Mouse (Mus musculus) activated CD4-positive, CD25-positive, alpha-beta regulatory T cell (primary cell): ENCODE results near the gene Atp1b2. TPM values are rescaled to one million over a fixed set of nuclear protein-coding genes. Genes with fewer than 3 reads are reported as not detected.

ENCODE experiments used
- polyA plus RNA-seq, 2 experiments: library from polyadenylated mRNA; unstranded; fragments of 100-300 nt; shearing (Covaris generic); gene quantifications; one replicate each; pipeline ENCODE4 v1.2.1; 2017

Gene Atp1b2
- polyA plus RNA-seq, result under 1 TPM in 1 of 2 experiments, not detected in 1; 0.14 TPM

DNA sequence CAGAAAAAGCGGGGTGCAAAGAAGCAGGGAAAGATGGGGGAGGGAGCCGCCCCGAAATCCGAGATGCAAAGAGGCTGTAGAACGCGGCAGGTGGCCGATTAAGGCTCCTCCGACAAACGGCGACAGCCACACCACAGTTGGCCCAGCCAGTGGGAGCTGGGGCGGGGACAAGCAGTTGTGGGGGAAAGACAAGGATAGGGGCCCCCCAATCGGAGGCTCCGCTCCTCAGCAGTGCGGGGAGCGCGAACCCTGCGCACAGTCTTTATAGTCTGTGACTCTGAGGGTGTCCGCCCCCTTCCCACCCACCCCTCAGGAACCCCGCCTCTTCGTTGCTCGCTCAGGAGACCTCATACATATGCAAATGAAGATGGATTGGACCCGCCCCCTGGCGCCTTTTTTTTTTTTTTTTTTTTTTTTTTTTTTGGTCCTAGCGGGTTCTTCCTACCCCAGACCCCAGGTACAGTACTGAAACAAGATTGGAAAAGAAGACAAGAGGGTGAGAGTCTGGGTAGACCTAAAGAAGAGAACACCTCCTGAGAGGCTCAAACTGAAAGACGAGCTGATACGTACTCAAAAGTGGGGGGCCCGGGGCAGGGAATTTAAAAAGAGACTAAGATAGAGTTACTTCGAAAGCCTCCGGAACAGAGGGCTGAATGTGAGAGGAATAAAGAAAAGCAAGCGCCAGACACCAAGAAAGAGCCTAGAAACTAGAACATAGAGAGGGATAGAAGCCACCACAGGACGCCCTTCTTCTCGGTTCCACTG is at the start of gene Atp1b2:
Gene Atp1b2 (minus strand): TSS at position 217 of the 765 bp plus-strand sequence.

GRCm38 (mm10) chr11:69632284-69633089 is 26.7 kb upstream of the Atp1b2 start, which contains the start of gene Fxr2:
TSS of gene Fxr2 (plus strand) at chr11:69632990.

GRCm38 (mm10) chr11:69621571-69622268 is 16.0 kb upstream of the Atp1b2 start, which contains the start of gene Sat2:
TSS of gene Sat2 (plus strand) at chr11:69622024.

GRCm38 (mm10) chr11:69617805-69618204 is 12.1 kb upstream of the Atp1b2 start, which contains the start of gene Shbg:
TSS of gene Shbg (minus strand) at chr11:69617905.

DNA sequence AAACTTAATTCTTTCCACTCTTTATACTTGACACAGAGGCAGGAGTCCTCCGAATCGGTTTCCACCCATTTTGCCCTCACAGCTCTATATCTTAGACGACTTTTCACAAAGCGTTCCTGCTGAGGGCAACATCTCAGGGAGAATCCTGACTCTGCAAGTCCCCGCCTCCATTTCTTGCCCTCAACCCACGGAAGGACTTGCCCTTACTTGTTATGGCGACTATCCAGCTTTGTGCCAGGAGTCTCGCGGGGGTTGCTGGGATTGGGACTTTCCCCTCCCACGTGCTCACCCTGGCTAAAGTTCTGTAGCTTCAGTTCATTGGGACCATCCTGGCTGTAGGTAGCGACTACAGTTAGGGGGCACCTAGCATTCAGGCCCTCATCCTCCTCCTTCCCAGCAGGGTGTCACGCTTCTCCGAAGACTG is 25.6 kb downstream of the Atp1b2 start, which contains the start of the genes Wrap53 and Trp53:
Gene Wrap53 (minus strand): TSS at position 165 of the 424 bp plus-strand sequence.
Gene Trp53 (plus strand): TSS at position 269 of the 424 bp plus-strand sequence.

DNA sequence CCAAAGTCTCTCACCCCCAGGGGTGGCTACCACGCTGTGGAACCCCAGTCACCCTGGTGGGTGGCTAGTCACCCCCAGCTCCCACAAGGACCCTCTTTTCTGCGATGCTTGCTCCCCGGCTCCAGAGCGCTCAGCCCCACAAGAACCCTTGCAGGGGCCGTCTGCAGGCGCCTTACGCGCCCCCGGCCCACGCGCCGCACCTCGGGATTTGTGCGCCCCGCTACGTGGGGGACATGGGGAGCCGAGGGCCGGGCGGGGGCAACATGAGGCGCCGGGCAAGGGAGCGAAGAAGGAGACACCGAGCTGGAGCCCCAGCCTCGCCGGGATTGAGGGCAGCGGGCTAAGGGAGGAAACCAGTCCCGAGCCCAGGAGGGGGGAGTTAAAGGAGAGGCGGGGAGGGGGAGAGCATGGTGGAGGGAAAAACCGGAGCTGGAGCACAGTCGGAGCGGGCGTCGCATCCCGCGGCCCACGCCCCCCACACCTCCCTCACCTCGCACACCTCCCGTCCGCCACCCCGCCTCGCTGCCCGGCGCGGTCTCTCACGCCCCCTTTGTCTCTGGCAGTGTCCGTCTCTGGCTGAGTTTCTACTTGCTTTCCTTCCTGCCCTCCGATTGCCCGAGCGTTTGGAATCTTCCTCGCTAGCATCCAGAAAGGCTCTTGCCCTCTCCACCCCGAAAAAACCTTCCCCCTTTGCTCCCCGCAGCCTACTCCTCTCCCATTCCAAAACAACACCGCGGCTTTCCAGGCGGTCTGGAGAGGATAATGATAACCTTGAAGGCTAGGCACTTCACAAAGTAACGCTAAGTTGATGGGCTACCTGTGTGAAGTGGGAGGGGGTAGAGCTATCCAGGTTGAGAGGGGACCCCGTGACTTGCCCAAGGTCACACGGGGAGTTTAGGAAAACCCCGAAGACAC is 45.6 kb downstream of the Atp1b2 start, which contains the start of gene Efnb3:
Gene Efnb3 (minus strand): TSS at position 355 of the 915 bp plus-strand sequence.

Other genes starting within 250 kb of the Atp1b2 start
- 100 to 1,000 TPM in 1 of 2 experiments, 10 to 100 TPM in 1; 81.9 to 111 TPM for gene Chd3, start 236.5 kb downstream of the Atp1b2 start, polyA plus RNA-seq
- 100 to 1,000 TPM; 128 to 154 TPM for gene Naa38, start 210.5 kb downstream of the Atp1b2 start, polyA plus RNA-seq
- 10 to 100 TPM; 20.5 to 23.2 TPM for gene Cyb5d1, start 210.3 kb downstream of the Atp1b2 start, polyA plus RNA-seq
- under 1 TPM; 0.14 to 0.22 TPM for gene Tmem88, start 207.7 kb downstream of the Atp1b2 start, polyA plus RNA-seq
- 1 to 10 TPM; 4.8 to 6.3 TPM for gene Kdm6b, start 192.3 kb downstream of the Atp1b2 start, polyA plus RNA-seq
- gene Dnah2, start 56.8 kb downstream of the Atp1b2 start, polyA plus RNA-seq, result under 1 TPM; 0.02 to 0.48 TPM
- under 1 TPM; 0.23 to 0.32 TPM for gene Efnb3, start 45.7 kb downstream of the Atp1b2 start, polyA plus RNA-seq
- gene Wrap53, start 25.7 kb downstream of the Atp1b2 start, polyA plus RNA-seq, result 10 to 100 TPM; 19.2 to 31.5 TPM
- 100 to 1,000 TPM; 162 to 242 TPM for gene Trp53, start 25.6 kb downstream of the Atp1b2 start, polyA plus RNA-seq
- under 1 TPM in 1 of 2 experiments, not detected in 1; 0.32 TPM for gene Shbg, start 12.0 kb upstream of the Atp1b2 start, polyA plus RNA-seq
- not detected for gene Sat2, start 16.1 kb upstream of the Atp1b2 start, polyA plus RNA-seq
- 10 to 100 TPM; 49.1 to 52.6 TPM for gene Fxr2, start 27.0 kb upstream of the Atp1b2 start, polyA plus RNA-seq
- not detected for gene Sox15, start 49.4 kb upstream of the Atp1b2 start, polyA plus RNA-seq
- 10 to 100 TPM; 78.8 to 82.1 TPM for gene Mpdu1, start 56.7 kb upstream of the Atp1b2 start, polyA plus RNA-seq
- 10 to 100 TPM in 1 of 2 experiments, 1 to 10 TPM in 1; 5.9 to 15.7 TPM for gene Cd68, start 60.2 kb upstream of the Atp1b2 start, polyA plus RNA-seq
- 100 to 1,000 TPM; 550 to 657 TPM for gene Eif4a1, start 66.5 kb upstream of the Atp1b2 start, polyA plus RNA-seq
- 10 to 100 TPM; 47.4 to 49.1 TPM for gene Senp3, start 76.1 kb upstream of the Atp1b2 start, polyA plus RNA-seq
- gene Tnfsf13, start 79.8 kb upstream of the Atp1b2 start, polyA plus RNA-seq, result under 1 TPM; 0.13 to 0.34 TPM
- gene Tnfsf12, start 89.9 kb upstream of the Atp1b2 start, polyA plus RNA-seq, result under 1 TPM; 0.31 to 0.42 TPM
- under 1 TPM; 0.08 to 0.44 TPM for gene Tnfsfm13, start 90.2 kb upstream of the Atp1b2 start, polyA plus RNA-seq
- 10 to 100 TPM; 30.9 to 45.6 TPM for gene Polr2a, start 152.7 kb upstream of the Atp1b2 start, polyA plus RNA-seq
- not detected for gene Slc35g3, start 156.0 kb upstream of the Atp1b2 start, polyA plus RNA-seq
- 1 to 10 TPM; 4.9 to 5.8 TPM for gene Zbtb4, start 160.0 kb upstream of the Atp1b2 start, polyA plus RNA-seq
- 1 to 10 TPM; 1.6 to 3.6 TPM for gene Chrnb1, start 190.0 kb upstream of the Atp1b2 start, polyA plus RNA-seq
- not detected for gene Fgf11, start 195.9 kb upstream of the Atp1b2 start, polyA plus RNA-seq
- under 1 TPM in 1 of 2 experiments, not detected in 1; 0.38 TPM for gene Tmem102, start 199.7 kb upstream of the Atp1b2 start, polyA plus RNA-seq
- gene Gm39566, start 209.4 kb upstream of the Atp1b2 start, polyA plus RNA-seq, result not detected
- not detected for gene Spem2, start 212.5 kb upstream of the Atp1b2 start, polyA plus RNA-seq
- gene Spem1, start 216.2 kb upstream of the Atp1b2 start, polyA plus RNA-seq, result not detected
- gene Nlgn2, start 231.8 kb upstream of the Atp1b2 start, polyA plus RNA-seq, result under 1 TPM; 0.24 to 0.34 TPM
- gene Tmem256, start 232.6 kb upstream of the Atp1b2 start, polyA plus RNA-seq, result 100 to 1,000 TPM; 109 to 131 TPM
- 10 to 100 TPM; 19.0 to 36.8 TPM for gene Plscr3, start 240.4 kb upstream of the Atp1b2 start, polyA plus RNA-seq